Mouse (Mus musculus) stomach, embryonic 14.5 days (tissue): ENCODE results near the gene Ddi2. TPM values are rescaled to one million over a fixed set of nuclear protein-coding genes. Genes with fewer than 3 reads are reported as not detected.

Experiments used
- ATAC-seq: fragments of 200-750 bp; cut with Nextera tagmentation; 2 replicates; pipeline ENCODE4 v1.8.0; 2017; ENCODE audit warnings: low read depth, moderate TSS enrichment; ENCODE audit not compliant: insufficient number of reproducible peaks, insufficient read depth, low FRiP score
- H3K27ac ChIP-seq: fragments of 300-500 bp; sonication (generic); 2 replicates; pipeline ENCODE4 v1.5.1; 2014; ENCODE audit warnings: mild to moderate bottlenecking, low read length, moderate library complexity, mixed read lengths
- H3K27me3 ChIP-seq: fragments of 300-500 bp; sonication (generic); 2 replicates; pipeline ENCODE4 v1.6.1; 2014; ENCODE audit warnings: low read length, control low read depth, mixed read lengths; ENCODE audit not compliant: control insufficient read depth, insufficient read depth
- H3K36me3 ChIP-seq: fragments of 300-500 bp; sonication (generic); 2 replicates; pipeline ENCODE4 v1.6.1; 2014; ENCODE audit warnings: mild to moderate bottlenecking, control low read depth, low read length, moderate library complexity, mixed read lengths; ENCODE audit not compliant: control insufficient read depth, insufficient read depth
- H3K4me1 ChIP-seq: fragments of 300-500 bp; sonication (generic); 2 replicates; pipeline ENCODE4 v1.6.1; 2014; ENCODE audit warnings: low read length, control low read depth, mixed read lengths; ENCODE audit not compliant: control insufficient read depth, insufficient read depth
- H3K4me2 ChIP-seq: fragments of 300-500 bp; sonication (generic); replicated peaks from 2 replicates; pipeline ENCODE4 v1.6.1; 2014; ENCODE audit warnings: low read depth, low read length, control low read depth
- H3K4me3 ChIP-seq: fragments of 300-500 bp; sonication (generic); 2 replicates; pipeline ENCODE4 v1.5.1; 2014; ENCODE audit warnings: low read depth, low read length, control low read depth
- H3K9ac ChIP-seq: fragments of 300-500 bp; sonication (generic); replicated peaks from 2 replicates; pipeline ENCODE4 v1.6.1; 2014; ENCODE audit warnings: low read depth, mild to moderate bottlenecking, control low read depth, low read length, moderate library complexity, mixed read lengths
- H3K9me3 ChIP-seq: fragments of 300-500 bp; sonication (generic); 2 replicates; pipeline ENCODE4 v1.6.1; 2016; ENCODE audit warnings: low read depth, low read length, control low read depth; ENCODE audit not compliant: control insufficient read depth
- WGBS: fragments of 180-500 bp; shearing (Covaris S2); extraction: QIAGEN DNeasy Blood & Tissue Kit; methylation state at CpG from one replicate; pipeline ENCODE4 v1.1.7; 2014; 5-methylcytosine and 5-hydroxymethylcytosine counted together
- polyA plus RNA-seq: library from polyadenylated mRNA; unstranded; fragments of >200 nt; fragmentation: Nextera tagmentation; extraction: Ambion mirVana; gene quantifications from 2 replicates; pipeline ENCODE4 v1.2.1, GENCODE M21; 2014

The Ddi2 gene
- polyA plus RNA-seq, 1 experiment from 2014 or later = 19.6 TPM

DNA sequence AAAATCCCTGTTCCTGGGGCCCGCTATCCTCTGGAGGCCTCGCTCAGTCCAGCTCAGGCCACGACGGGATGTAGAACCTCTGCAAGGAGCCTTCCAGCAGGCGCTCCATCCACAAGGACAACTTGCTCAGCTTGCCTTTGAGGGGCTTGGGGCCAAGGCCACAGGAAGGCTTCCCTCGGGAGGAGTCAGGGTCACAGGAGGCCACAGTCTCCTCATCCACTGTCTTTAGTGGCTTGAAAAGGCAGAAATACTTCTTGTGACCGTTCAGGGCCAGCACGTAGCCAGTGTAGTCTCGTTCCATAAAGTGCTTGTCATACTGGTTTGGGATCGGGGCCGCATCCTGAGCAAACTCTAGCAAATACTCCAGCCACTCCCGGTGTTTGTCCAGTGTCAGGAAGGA, 40.3 kb upstream of the Ddi2 start:
- Histone ChIP-seq H3K4me2 (no peak overlapping the region), H3K27me3 (no peaks in the 10 kb centered on the region), H3K36me3 (peaks cover 30% of the 10 kb centered on the region), H3K9me3 (no peaks in the 10 kb centered on the region), H3K4me3 (no peak overlapping the region), H3K9ac (no peak overlapping the region), H3K27ac (no peak overlapping the region), H3K4me1 (peaks cover 11% of the 10 kb centered on the region)
- 89% methylated on average over 12 of the region's 12 CpGs for WGBS
- ATAC-seq = no peak

- Histone ChIP-seq H3K4me3 (no peak overlapping the region), H3K9me3 (no peaks in the 10 kb centered on the region), H3K4me2 (no peak overlapping the region), H3K27me3 (no peaks in the 10 kb centered on the region), H3K9ac (no peak overlapping the region), H3K4me1 (peaks cover 9% of the 10 kb centered on the region), H3K36me3 (peaks cover 27% of the 10 kb centered on the region), H3K27ac (no peak overlapping the region)
- ATAC-seq = no peak
- 95% methylated on average over 13 of the region's 13 CpGs for WGBS
Observed at GRCm38 (mm10) chr4:141762102-141762598, 38.9 kb upstream of the Ddi2 start.

GRCm38 (mm10) chr4:141760942-141761341, 37.7 kb upstream of the Ddi2 start:
- H3K36me3 ChIP-seq = peaks cover 27% of the 10 kb centered on the region
- no peak for ATAC-seq

DNA sequence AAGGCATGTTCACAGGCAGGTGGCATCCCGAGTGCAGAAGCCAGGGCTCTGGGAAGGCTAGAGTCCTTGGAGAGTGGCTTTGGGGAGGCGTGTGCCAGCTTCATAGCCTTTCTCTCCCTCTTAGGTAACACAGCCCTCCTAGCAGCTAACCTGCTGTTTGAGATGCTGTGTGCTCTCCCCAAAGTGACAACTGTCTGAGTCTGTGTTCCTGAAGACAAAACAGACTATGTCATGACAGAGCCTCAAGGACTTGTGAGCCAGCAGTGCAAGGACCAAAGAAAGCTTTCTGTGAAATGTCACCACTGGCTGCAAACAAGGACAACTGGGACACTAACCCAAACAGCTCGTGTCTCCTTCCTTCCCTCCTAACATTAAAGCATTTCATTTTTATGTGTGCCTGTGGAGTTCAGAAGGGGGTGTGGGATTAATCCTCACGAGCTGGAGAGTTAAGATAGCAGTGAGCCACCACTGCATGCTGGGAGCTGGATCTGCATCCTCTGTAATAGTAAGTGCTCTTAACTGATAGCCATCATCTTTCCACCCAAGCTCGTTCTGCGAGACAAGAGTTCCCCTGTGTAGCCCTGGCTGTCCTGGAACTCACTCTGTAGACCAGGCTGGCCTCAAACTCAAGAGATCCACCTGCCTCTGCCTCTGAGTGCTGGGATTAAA, 35.8 kb upstream of the Ddi2 start:
- 64% methylated on average over 6 of the region's 6 CpGs for WGBS
- H3K27ac ChIP-seq = no peak overlapping the region
- H3K9ac ChIP-seq = no peak overlapping the region
- no peak overlapping the region for H3K4me3 ChIP-seq
- ATAC-seq = no peak
- no peaks in the 10 kb centered on the region for H3K4me1 ChIP-seq
- H3K27me3 ChIP-seq = no peaks in the 10 kb centered on the region
- H3K9me3 ChIP-seq = no peaks in the 10 kb centered on the region
- H3K36me3 ChIP-seq = peaks cover 21% of the 10 kb centered on the region
- no peak overlapping the region for H3K4me2 ChIP-seq

More at GRCm38 (mm10) chr4:141760942-141761341, 37.7 kb upstream of the Ddi2 start:
- 73% methylated on average over 4 of the region's 4 CpGs for WGBS
- Histone ChIP-seq H3K4me2 (no peak overlapping the region), H3K9ac (no peak overlapping the region), H3K9me3 (no peaks in the 10 kb centered on the region), H3K4me3 (no peak overlapping the region), H3K27me3 (no peaks in the 10 kb centered on the region), H3K27ac (no peak overlapping the region), H3K4me1 (no peaks in the 10 kb centered on the region)

GRCm38 (mm10) chr4:141757124-141757523, 33.9 kb upstream of the Ddi2 start:
- no peak overlapping the region for H3K9ac ChIP-seq
- ATAC-seq = no peak
- peaks cover 2% of the 10 kb centered on the region; the same call in 1 of the 2 replicates for H3K36me3 ChIP-seq
- no peak overlapping the region for H3K4me3 ChIP-seq
- no peak overlapping the region for H3K27ac ChIP-seq
- no peaks in the 10 kb centered on the region for H3K9me3 ChIP-seq
- WGBS = 86% methylated on average over 3 of the region's 3 CpGs
- no peaks in the 10 kb centered on the region for H3K27me3 ChIP-seq
- H3K4me2 ChIP-seq = no peak overlapping the region
- H3K4me1 ChIP-seq = peaks cover under 1% of the 10 kb centered on the region; the same call in 1 of the 2 replicates

DNA sequence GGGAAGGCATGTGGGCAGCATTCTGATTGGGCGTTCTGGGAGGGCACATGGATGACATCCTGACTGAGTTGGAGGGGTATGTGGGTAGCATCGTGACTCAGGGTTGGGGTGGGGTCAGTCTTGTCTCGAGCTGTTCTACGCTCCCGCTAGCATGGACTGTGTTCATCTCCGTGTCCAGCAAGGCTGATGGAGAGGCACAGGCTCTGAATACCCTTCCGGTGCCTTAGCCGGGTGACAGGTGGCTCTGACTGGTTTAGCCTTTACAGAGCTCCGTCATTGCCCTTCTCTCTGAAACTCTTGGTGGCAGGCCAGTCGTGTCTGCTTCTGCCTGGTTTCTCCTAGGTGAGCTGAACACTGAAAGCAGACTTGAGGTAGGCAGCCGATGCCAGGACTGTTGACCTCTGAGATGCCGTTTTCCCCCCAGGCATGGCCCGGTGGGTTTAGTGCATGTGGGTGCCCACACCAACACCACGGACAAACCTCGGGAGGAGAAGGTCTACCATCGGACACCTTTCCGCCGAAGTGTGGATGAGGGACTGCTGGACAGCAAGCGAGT, 32.2 kb upstream of the Ddi2 start:
- H3K27me3 ChIP-seq = no peaks in the 10 kb centered on the region
- H3K4me3 ChIP-seq = no peak overlapping the region
- no peaks in the 10 kb centered on the region for H3K9me3 ChIP-seq
- no peak for ATAC-seq
- no peak overlapping the region for H3K4me2 ChIP-seq
- no peak overlapping the region for H3K9ac ChIP-seq
- H3K36me3 ChIP-seq = no peaks in the 10 kb centered on the region
- H3K27ac ChIP-seq = no peak overlapping the region
- peaks cover 4% of the 10 kb centered on the region; the same call in 1 of the 2 replicates for H3K4me1 ChIP-seq
- 89% methylated on average over 19 of the region's 19 CpGs for WGBS

DNA sequence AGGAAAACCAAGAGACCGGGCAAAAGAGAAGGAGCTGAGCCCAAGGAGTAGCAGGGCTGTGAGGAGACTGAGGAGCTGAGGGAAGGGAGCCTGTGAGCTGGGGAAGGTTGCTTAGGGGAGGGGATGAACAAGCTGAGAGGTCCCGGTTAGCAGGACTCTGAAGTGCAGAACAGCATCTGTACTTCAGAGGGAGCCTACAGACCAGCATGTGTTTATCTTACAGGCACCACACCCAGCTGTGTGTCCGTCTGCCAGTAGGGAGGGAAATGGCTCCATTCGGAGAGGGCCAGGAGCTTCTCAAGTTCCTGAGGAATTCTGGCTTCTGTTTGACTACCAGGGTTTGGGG, 28.8 kb upstream of the Ddi2 start:
- H3K27me3 ChIP-seq = no peaks in the 10 kb centered on the region
- peak; percentile 59; the same call in 1 of the 2 replicates for ATAC-seq
- no peak overlapping the region for H3K4me3 ChIP-seq
- peaks cover 4% of the 10 kb centered on the region; the same call in 1 of the 2 replicates for H3K4me1 ChIP-seq
- H3K36me3 ChIP-seq = no peaks in the 10 kb centered on the region
- H3K9ac ChIP-seq = no peak overlapping the region
- H3K27ac ChIP-seq = 0 out of 2 replicates have a peak overlapping the region, but pooled peaks have one; percentile 39
- WGBS = 2% methylated on average over 4 of the region's 4 CpGs
- no peaks in the 10 kb centered on the region for H3K9me3 ChIP-seq
- H3K4me2 ChIP-seq = no peak overlapping the region

- peak; percentile 73; the same call in 1 of the 2 replicates for ATAC-seq
- Histone ChIP-seq H3K4me3 (no peak overlapping the region), H3K27me3 (no peaks in the 10 kb centered on the region), H3K9me3 (no peaks in the 10 kb centered on the region), H3K36me3 (no peaks in the 10 kb centered on the region), H3K27ac (0 out of 2 replicates have a peak overlapping the region, but pooled peaks have one; percentile 39), H3K4me1 (peaks cover 4% of the 10 kb centered on the region; the same call in 1 of the 2 replicates), H3K4me2 (no peak overlapping the region), H3K9ac (no peak overlapping the region)
- 35% methylated on average over 4 of the region's 4 CpGs for WGBS
Observed at GRCm38 (mm10) chr4:141751419-141752075, 28.3 kb upstream of the Ddi2 start.
